In the genomic region with DNA sequence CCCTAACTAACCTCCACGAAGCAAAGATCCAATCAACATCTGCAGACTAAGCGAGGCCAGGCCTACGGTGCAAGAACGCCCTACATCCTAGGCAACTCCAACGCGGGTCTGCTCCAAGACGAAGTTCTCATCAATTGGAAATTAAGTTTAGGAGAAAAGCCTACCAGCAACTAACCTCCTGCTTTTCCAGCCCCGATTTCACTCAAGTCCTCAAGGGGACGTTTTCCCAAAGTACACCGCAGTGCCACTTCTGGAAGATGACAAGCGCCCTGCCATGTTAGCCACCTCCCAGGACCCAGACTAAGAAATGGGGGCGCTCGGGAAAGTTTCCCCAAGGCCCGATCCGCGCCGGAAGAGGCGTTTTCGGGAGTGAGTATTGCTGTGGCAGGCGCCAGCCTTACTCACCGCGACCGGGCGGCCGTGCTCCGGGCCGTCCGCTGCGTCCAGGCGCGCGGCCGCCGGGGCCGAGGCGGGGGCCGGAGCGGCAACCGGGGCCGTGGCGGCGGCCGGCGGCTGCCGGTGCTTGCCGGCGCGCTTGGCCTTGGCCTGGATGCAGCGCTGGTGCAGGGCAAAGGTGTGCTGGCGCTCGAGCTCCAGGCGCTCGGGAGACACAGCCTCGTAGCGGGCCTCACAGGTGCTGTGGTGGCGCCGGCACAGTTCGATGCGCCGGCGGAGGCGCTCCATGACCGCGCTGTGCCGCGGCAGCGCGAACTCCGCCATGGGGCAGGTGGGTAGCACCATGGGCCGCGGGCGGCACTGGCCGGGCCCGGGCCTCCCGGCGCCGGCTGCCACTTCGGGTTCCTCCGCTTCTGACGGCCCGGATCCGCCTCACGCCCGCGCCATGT, we compare ENCODE assay signal across 8 mouse cellular contexts. TPM values are rescaled to one million over a fixed set of nuclear protein-coding genes. Genes with fewer than 3 reads are reported as not detected.
DNase-seq lines count a peak whose midpoint lies in the region; ATAC-seq lines count a peak whose summit lies in the region.

No protein-coding gene starts in this region.

- WGBS in forebrain, embryonic 11.5 days: under 1% methylated on average over 83 of the region's 85 CpGs
- WGBS in hindbrain, embryonic 10.5 days: under 1% methylated on average over 85 of the region's 85 CpGs

- H3K9me3 ChIP-seq in forebrain, embryonic 11.5 days (ENCODE audit: control insufficient read depth, low read length): no peaks in the 10 kb centered on the region
- no peaks in the 10 kb centered on the region for H3K9me3 ChIP-seq in hindbrain, embryonic 10.5 days

- no peak for DNase-seq in cerebellum, adult 8-10 months
- DNase-seq in adrenal gland, adult 8-10 months: peak; percentile 49
- DNase-seq in forebrain, embryonic 11.5 days (ENCODE audit: low spot score): peak; percentile 81
- DNase-seq in hindbrain, embryonic 10.5 days (ENCODE audit: low spot score): peak; percentile 74
- DNase-seq in layer of hippocampus, adult 9-11 months: peak; percentile 33
- peak; percentile 60 for DNase-seq in lung, postnatal 14 days
- peak; percentile 49 to 54 for DNase-seq in right cerebral cortex, adult 2 months (ENCODE audit: low spot score in 2 of 2)

- peak overlapping the region; percentile 99 for H3K9ac ChIP-seq in forebrain, embryonic 11.5 days (ENCODE audit: low read length)

- H3K27me3 ChIP-seq in forebrain, embryonic 11.5 days (ENCODE audit: control insufficient read depth, insufficient read depth, low read length): no peaks in the 10 kb centered on the region
- H3K27me3 ChIP-seq in hindbrain, embryonic 10.5 days (ENCODE audit: insufficient read depth, poor library complexity, severe bottlenecking): no peaks in the 10 kb centered on the region

- peak overlapping the region; percentile 78 for H3K4me2 ChIP-seq in forebrain, embryonic 11.5 days (ENCODE audit: low read depth, low read length, severe bottlenecking)

- peak overlapping the region; percentile 98 for H3K4me3 ChIP-seq in forebrain, embryonic 11.5 days (ENCODE audit: low read depth, low read length)
- peak overlapping the region; percentile 97 for H3K4me3 ChIP-seq in hindbrain, embryonic 10.5 days

- no peaks in the 10 kb centered on the region; the same call in 1 of the 2 replicates for H3K36me3 ChIP-seq in forebrain, embryonic 11.5 days (ENCODE audit: control insufficient read depth, insufficient read depth, low read length)
- H3K36me3 ChIP-seq in hindbrain, embryonic 10.5 days: peaks cover 71% of the 10 kb centered on the region

- peak; percentile 60; the same call in 1 of the 2 replicates for ATAC-seq in cerebellum, adult (ENCODE audit: insufficient number of reproducible peaks, low FRiP score, low TSS enrichment)
- ATAC-seq in forebrain, embryonic 11.5 days (replicated peaks; ENCODE audit: low FRiP score): peak; percentile 82

- H3K4me1 ChIP-seq in forebrain, embryonic 11.5 days (replicated peaks; ENCODE audit: control insufficient read depth, insufficient read depth, low read length): peaks cover 2% of the 10 kb centered on the region; the same call in 1 of the 2 replicates
- peaks cover 26% of the 10 kb centered on the region for H3K4me1 ChIP-seq in hindbrain, embryonic 10.5 days (replicated peaks)

- peak overlapping the region; percentile 95 for H3K27ac ChIP-seq in forebrain, embryonic 11.5 days (ENCODE audit: low read depth, low read length)
- peak overlapping the region; percentile 99 for H3K27ac ChIP-seq in hindbrain, embryonic 10.5 days

RNA-seq across cellular contexts. Expression of a gene that starts 0.6 kb away (rescaled TPM):
- total RNA-seq in adrenal gland, adult 8-10 months (2022): 10 to 100 TPM; 21.2 to 24.5 (median 23.9) TPM
- polyA plus RNA-seq in forebrain, embryonic 11.5 days (2014; fragmentation: Nextera tagmentation; extraction: Ambion mirVana): 10.0 and 11.9 TPM in 2 replicates
- 4.7 and 5.9 TPM in 2 replicates for polyA plus RNA-seq in hindbrain, embryonic 10.5 days (2016; fragmentation: Nextera tagmentation; extraction: Ambion mirVana)

RNA-seq across cellular contexts. Expression of a gene that starts 33.9 kb away (rescaled TPM):
- total RNA-seq in adrenal gland, adult 8-10 months (2022): 100 to 1,000 TPM; 459 to 558 (median 506) TPM
- 235 and 248 TPM in 2 replicates for polyA plus RNA-seq in forebrain, embryonic 11.5 days (2014; fragmentation: Nextera tagmentation; extraction: Ambion mirVana)
- polyA plus RNA-seq in hindbrain, embryonic 10.5 days (2016; fragmentation: Nextera tagmentation; extraction: Ambion mirVana): 242 and 331 TPM in 2 replicates

RNA-seq across cellular contexts. Expression of a gene that starts 53.1 kb away (rescaled TPM):
- total RNA-seq in adrenal gland, adult 8-10 months (2022): 10 to 100 TPM in 3 of 4 experiments, 1 to 10 TPM in 1; 8.3 to 28.7 (median 11.8) TPM
- 0.51 and 0.81 TPM in 2 replicates for polyA plus RNA-seq in forebrain, embryonic 11.5 days (2014; fragmentation: Nextera tagmentation; extraction: Ambion mirVana)
- polyA plus RNA-seq in hindbrain, embryonic 10.5 days (2016; fragmentation: Nextera tagmentation; extraction: Ambion mirVana): 1.4 and 1.8 TPM in 2 replicates
